Mouse (Mus musculus) Patski (cell line): ENCODE data around the gene Agtpbp1. TPM values are rescaled to one million over a fixed set of nuclear protein-coding genes. Genes with fewer than 3 reads are reported as not detected.
"Not testable (repeated sequence)": the region's sequence is repeated elsewhere in the genome, so short reads cannot be mapped to it uniquely, and the experiment has no call there.

Experiments used
- ATAC-seq: fragments of 100-300 bp; one replicate; pipeline ENCODE4 v1.8.0; 2021
- CTCF ChIA-PET: fragments of 350-600 bp; sonication (Branson Sonifier 250); formaldehyde crosslinking; loops from one replicate; lab custom pipeline; 2022; ENCODE audit warnings: inconsistent platforms; lab: Charles Lee
- POLR2A ChIA-PET: fragments of 350-600 bp; sonication (Branson Sonifier 250); formaldehyde crosslinking; loops from one replicate; lab custom pipeline; 2022; ENCODE audit warnings: antibody characterized with exemption, inconsistent platforms; lab: Charles Lee
- DNase-seq: peaks from one replicate; pipeline ENCODE4 v3.0.0-alpha.2; 2011; ENCODE audit warnings: low read depth, low spot score
- H3K27me3 ChIP-seq: fragments of 371-371 bp; one replicate; pipeline ENCODE4 v1.5.1; 2021
- CTCF ChIP-seq: fragments of 100-300 bp; IDR thresholded peaks from one replicate; pipeline ENCODE4 v1.5.1; 2021
- in situ Hi-C: fragments of 300-500 bp; cut with MboI; formaldehyde crosslinking; loops from 3 replicates; pipeline ENCODE4 v1.11.1; 2018; ENCODE audit warnings: low pct_unique_long_range_greater_than_20kb, mixed read lengths
- polyA plus RNA-seq: library from polyadenylated mRNA; unstranded; gene quantifications from one replicate; pipeline ENCODE4 v1.2.3, GENCODE M21; 2021

The Agtpbp1 gene
- polyA plus RNA-seq, 1 experiment from 2014 or later, result 39.6 TPM

GRCm38 (mm10) chr13:59487287-59487686, 97.7 kb downstream of the Agtpbp1 start:
- ChIA-PET CTCF (no interaction called here), POLR2A (no interaction called here)
- ATAC-seq, result no peak
- in situ Hi-C loops, result loop anchor here (10.0 kb wide), 1 partner anchor 852 kb away; no protein-coding TSS in a partner anchor
- TF ChIP-seq CTCF, result no peak
- no peaks in the 10 kb centered on the region for H3K27me3 ChIP-seq
- no peak for DNase-seq

- DNase-seq, result no peak
- CTCF ChIA-PET, result interaction anchor here (0.7 to 1.6 kb wide), 2 partner anchors 8 to 13 kb away, joined by 3 to 4 read pairs; no protein-coding TSS in a partner anchor
- ATAC-seq, result no peak
- POLR2A ChIA-PET, result no interaction called here
- TF ChIP-seq CTCF, result no peak
- H3K27me3 ChIP-seq, result no peaks in the 10 kb centered on the region
- in situ Hi-C loops, result loop anchor here (10.0 kb wide), 1 partner anchor 851 kb away; no protein-coding TSS in a partner anchor
These were observed 98.8 kb downstream of the Agtpbp1 start for GRCm38 (mm10) chr13:59486243-59486642.

GRCm38 (mm10) chr13:59485456-59485855, 99.6 kb downstream of the Agtpbp1 start:
- TF ChIP-seq CTCF, result no peak
- DNase-seq, result no peak
- in situ Hi-C loops, result loop anchor here (10.0 kb wide), 1 partner anchor 851 kb away; no protein-coding TSS in a partner anchor
- ChIA-PET CTCF (interaction anchor here (1.6 kb wide), 1 partner anchor 9 kb away, joined by 4 read pairs; no protein-coding TSS in a partner anchor), POLR2A (no interaction called here)
- H3K27me3 ChIP-seq, result no peaks in the 10 kb centered on the region
- no peak for ATAC-seq

- ChIA-PET POLR2A (no interaction called here), CTCF (interaction anchor here (0.8 to 1.1 kb wide), 2 partner anchors 12 to 84 kb away, joined by 3 read pairs; no protein-coding TSS in a partner anchor)
- H3K27me3 ChIP-seq, result no peaks in the 10 kb centered on the region
These were observed 103.6 kb downstream of the Agtpbp1 start for GRCm38 (mm10) chr13:59481484-59481855.

GRCm38 (mm10) chr13:59480599-59481483, 104.2 kb downstream of the Agtpbp1 start:
- ChIA-PET CTCF (no interaction called here), POLR2A (interaction anchor here (0.6 kb wide), 1 partner anchor 836 kb away, joined by 3 read pairs; no protein-coding TSS in a partner anchor)
- in situ Hi-C loops, result loop anchor here (10.0 kb wide), 1 partner anchor 846 kb away; no protein-coding TSS in a partner anchor
- H3K27me3 ChIP-seq, result no peaks in the 10 kb centered on the region
- TF ChIP-seq CTCF, result no peak
- ATAC-seq, result no peak
- no peak for DNase-seq

More at GRCm38 (mm10) chr13:59481484-59481855, 103.6 kb downstream of the Agtpbp1 start:
- in situ Hi-C loops, result loop anchor here (10.0 kb wide), 1 partner anchor 847 kb away; no protein-coding TSS in a partner anchor
- no peak for TF ChIP-seq CTCF
- DNase-seq, result no peak
- no peak for ATAC-seq

GRCm38 (mm10) chr13:59477928-59478327, 107.1 kb downstream of the Agtpbp1 start:
- H3K27me3 ChIP-seq, POLR2A ChIA-PET, in situ Hi-C loops, ATAC-seq, DNase-seq: not testable (repeated sequence)
- CTCF ChIA-PET, result interaction anchor here (0.7 kb wide), 1 partner anchor 250 kb away, joined by 3 read pairs; no protein-coding TSS in a partner anchor

- TF ChIP-seq CTCF, result no peak
- DNase-seq (no peak), ATAC-seq (no peak)
- H3K27me3 ChIP-seq, result no peaks in the 10 kb centered on the region
- ChIA-PET CTCF (interaction anchor here (0.7 kb wide), 1 partner anchor 251 kb away, joined by 3 read pairs; no protein-coding TSS in a partner anchor), POLR2A (no interaction called here)
- in situ Hi-C loops, result no loop called here
These were observed 107.6 kb downstream of the Agtpbp1 start for GRCm38 (mm10) chr13:59477451-59477850.

GRCm38 (mm10) chr13:59474973-59475372, 110.1 kb downstream of the Agtpbp1 start:
- no peak for TF ChIP-seq CTCF
- in situ Hi-C loops, result no loop called here
- ChIA-PET CTCF (no interaction called here), POLR2A (interaction anchor here (0.6 kb wide), 1 partner anchor 70 kb away, joined by 4 read pairs; no protein-coding TSS in a partner anchor)
- H3K27me3 ChIP-seq, result no peaks in the 10 kb centered on the region
- no peak for ATAC-seq
- DNase-seq, result no peak

GRCm38 (mm10) chr13:59473341-59473740, 111.7 kb downstream of the Agtpbp1 start:
- DNase-seq (no peak), ATAC-seq (no peak)
- CTCF ChIA-PET, result interaction anchor here (0.8 kb wide), 1 partner anchor 13 kb away, joined by 3 read pairs; no protein-coding TSS in a partner anchor
- in situ Hi-C loops, result no loop called here
- no peak for TF ChIP-seq CTCF
- H3K27me3 ChIP-seq, result no peaks in the 10 kb centered on the region
- POLR2A ChIA-PET, result interaction anchor here (0.5 kb wide), 1 partner anchor 9 kb away, joined by 4 read pairs; no protein-coding TSS in a partner anchor

GRCm38 (mm10) chr13:59472222-59472621, 112.8 kb downstream of the Agtpbp1 start:
- ATAC-seq, result no peak
- no peaks in the 10 kb centered on the region for H3K27me3 ChIP-seq
- TF ChIP-seq CTCF, result no peak
- DNase-seq, result no peak
- in situ Hi-C loops, result no loop called here
- POLR2A ChIA-PET, result no interaction called here
- CTCF ChIA-PET, result no interaction called here
